Mouse (Mus musculus) left cerebral cortex, adult 11 months (tissue): ENCODE measurements at regions not wholly inside any gene's neighbourhood (a gene's known extent, or its start where the extent isn't known, plus 50 kb on each side); places are given as distances from the start of the nearest gene placed in this dataset.
"Not testable (repeated sequence)": the region's sequence is repeated elsewhere in the genome, so short reads cannot be mapped to it uniquely, and the experiment has no call there.

Source experiments
- DNase-seq: peaks from one replicate; pipeline ENCODE4 v3.0.0; 2022; ENCODE audit warnings: low spot score

DNA sequence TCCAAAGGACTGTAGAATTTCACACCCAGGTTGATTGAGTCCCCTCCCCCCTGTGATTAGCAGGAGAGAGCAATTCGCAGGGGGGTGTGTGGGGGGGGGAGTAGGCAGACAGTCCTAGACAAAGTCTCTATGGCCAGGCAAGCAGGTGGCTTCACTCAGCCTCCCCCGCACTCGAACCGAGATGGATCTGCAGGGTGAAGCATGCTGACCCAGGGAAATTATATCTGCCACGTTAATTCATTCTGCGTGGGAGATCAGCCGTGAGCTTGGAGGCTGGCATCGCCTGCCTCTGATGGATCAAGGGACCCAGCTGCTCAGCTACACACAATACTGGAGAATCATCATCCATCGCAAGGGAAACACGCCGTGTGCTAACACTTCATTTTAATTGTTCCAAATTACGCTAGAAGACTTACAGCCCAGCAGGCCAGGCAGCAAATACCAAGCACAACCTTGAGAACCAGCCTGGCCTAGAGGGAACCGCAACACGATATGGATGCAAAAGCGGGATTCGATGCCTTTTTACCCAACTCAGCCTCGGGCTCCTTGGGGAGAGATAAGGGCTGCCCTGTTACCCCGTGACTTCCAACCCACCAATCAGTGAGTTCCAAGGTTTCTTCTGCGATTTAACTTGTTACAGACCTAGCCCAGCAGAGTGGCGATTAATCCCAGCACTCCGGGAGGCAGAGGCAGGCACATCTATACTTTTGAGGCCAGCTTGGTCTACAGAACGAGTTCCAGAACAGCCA, 137.7 kb upstream of the Top1 start:
- DNase-seq, result no peak

GRCm38 (mm10) chr2:160510159-160510558, 135.5 kb upstream of the Top1 start:
- DNase-seq, result no peak

- DNase-seq, result no peak
Measured at GRCm38 (mm10) chr2:160510635-160511421, 134.9 kb upstream of the Top1 start.

DNA sequence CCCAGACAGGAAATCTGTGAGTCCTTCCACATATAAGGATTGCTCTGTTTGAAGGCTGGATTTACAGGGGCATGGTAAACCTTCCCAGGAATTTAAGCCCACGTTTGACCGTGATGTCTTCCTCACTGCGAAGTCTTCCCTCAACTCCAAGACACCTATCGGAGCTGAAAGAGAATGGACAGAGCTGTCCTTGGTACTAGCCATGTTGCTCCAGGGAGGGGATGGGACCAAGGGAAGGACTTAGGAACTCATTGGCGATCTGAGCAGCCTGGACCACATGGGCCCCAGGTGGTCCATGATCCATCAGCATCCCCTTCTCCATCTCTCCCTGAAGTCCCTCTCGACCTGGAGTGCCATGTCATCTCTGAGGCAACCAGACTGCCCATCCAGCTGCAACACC, 130.1 kb upstream of the Top1 start:
- no peak for DNase-seq

GRCm38 (mm10) chr2:160516526-160516925, 129.2 kb upstream of the Top1 start:
- no peak for DNase-seq

DNA sequence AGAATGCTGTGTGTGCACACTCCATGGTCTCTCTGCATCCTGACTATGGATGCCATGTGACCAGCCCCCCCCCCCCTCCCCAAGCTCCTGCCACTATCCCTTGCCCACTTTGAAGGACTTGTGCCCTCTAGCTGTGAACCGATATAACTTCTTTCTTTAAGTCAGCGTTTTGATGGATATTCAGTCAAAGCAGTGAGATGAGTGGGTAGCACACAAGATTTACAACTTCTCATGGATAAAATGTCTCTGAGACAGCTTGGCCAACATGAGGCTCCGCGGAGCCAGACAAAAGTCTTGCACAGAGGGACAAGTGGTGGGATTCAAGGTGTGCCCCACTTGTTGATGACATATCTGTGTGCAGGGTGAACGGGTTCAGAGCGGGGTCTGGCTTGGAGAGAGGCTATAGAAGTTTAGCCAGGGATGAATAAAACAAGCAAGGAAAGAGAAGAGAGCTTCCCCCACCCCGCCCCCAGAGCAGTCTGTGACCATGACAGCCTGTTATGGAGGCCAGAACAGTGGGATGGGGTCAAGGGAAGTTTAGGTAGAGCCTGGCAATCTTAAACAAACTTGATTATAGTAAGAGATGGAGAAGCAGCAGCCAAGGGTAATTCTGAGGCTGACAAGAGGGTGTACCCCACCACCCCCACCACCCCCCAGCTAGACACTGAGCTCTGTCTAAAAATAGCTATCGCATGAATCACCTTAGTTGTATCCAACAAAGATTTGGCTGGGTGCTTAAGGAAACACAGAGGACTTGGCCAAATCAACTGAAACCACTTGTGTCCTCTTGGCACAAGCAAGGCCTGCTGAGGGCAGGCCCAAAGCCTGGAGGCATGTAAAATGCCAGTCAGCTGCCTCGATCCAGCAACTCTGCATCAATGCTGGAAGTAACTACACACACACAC, 120.1 kb upstream of the Top1 start:
- DNase-seq, result no peak

- no peak for DNase-seq
Measured at GRCm38 (mm10) chr2:160526377-160527125, 119.1 kb upstream of the Top1 start.

GRCm38 (mm10) chr2:160529306-160529705, 116.4 kb upstream of the Top1 start:
- no peak for DNase-seq

DNA sequence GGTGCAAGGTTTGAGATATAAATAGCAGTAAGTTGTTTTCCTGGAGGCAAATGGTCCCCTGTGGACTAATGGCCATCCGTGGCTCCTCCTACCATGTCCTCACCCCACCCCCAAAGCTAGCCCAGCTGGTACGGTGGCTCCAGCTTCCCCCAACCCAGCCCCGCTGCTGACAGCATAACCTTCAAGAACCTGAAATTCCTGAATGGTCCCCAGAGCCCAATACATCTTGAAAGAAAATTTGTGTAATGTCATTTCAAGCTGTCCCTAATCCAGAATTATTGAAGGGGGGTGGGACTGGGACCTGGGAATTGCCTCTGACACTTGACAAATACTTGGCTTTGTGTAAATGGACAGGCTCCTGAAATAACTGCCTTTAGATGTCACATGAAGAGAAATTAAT, 115.3 kb upstream of the Top1 start:
- no peak for DNase-seq

- no peak for DNase-seq
Measured at GRCm38 (mm10) chr2:160537319-160537719, 108.4 kb upstream of the Top1 start.

DNA sequence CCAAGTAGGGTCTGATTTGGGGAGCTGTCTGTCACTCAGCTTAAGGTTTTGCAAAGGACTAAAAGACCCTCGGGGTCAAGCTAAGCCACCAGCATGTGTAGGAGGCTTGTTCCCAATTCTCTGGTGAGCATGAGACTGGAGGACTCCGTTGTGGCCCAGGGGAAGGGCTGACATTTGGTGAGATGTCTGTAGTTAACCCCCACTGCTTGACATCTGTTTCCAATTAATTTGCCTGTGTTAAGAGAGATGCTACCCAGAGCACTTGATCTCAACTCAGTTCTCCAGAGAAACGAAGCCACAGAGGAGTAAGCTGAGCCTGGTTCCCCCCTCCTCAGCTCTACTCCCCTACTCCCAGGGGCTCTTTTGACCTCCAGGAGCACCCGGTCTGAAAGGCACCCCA, 100.2 kb upstream of the Top1 start:
- DNase-seq, result no peak

GRCm38 (mm10) chr2:160552121-160552669, 93.5 kb upstream of the Top1 start:
- DNase-seq, result no peak

GRCm38 (mm10) chr2:160561711-160562110, 84.0 kb upstream of the Top1 start:
- DNase-seq, result no peak

DNA sequence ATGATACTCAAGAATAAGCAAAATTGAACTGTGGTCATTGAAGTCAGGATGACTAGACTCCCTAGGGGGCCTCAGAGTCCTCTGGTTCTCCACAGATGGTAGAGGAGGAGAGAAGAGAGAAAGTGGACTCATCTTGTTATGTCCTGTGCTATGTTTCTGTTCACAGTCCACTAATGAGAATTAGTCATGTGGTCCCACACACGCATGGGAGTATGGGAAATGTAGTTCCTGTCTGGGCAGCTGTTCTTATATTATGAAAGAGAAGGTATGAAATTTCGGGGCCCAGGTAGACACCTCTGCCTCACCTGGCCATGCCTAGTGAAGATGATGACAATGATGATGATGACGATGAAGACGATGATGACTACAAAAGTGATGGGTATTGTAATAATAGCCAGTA, 77.9 kb upstream of the Top1 start:
- no peak for DNase-seq

DNA sequence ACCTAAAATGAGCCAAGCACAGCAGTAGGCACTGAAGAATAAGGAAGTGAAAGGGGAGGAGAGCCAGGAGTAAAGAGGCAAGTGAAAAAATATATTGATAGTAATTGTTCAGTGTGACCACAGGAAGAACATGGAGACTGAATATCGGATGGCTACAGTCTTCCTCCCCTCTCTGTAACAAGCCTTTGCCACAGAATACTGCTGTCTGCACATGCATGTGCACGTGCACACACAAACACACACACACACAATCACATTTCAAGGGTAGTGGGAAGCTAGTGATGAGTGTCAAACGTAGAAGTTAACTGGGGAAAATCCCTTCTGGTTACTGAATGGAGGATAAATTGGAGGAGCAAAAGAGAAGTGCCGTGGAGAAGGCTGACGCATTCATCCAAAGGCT, 76.2 kb upstream of the Top1 start:
- DNase-seq, result no peak

- DNase-seq, result peak; percentile 72
Measured at GRCm38 (mm10) chr2:160578384-160579320, 67.0 kb upstream of the Top1 start.

DNA sequence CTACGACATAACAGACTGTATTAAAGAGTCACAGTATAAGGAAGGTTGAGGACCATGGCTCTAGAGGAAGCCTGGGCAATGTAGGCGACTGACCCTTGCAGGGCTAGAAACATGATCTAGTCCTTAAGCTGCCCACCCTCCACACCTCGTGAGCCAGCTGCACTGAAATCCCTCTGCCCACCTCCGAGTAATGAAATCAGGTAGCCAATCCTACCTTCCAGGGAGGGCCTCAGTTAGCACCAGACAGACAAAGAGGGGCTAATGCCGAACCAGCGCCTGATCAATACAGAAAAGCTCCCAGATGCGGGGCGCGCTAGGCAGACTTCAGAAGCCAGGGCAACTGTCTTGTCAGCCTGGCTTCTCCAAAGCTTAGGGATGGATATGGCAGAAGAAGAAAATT, 65.4 kb upstream of the Top1 start:
- no peak for DNase-seq

DNA sequence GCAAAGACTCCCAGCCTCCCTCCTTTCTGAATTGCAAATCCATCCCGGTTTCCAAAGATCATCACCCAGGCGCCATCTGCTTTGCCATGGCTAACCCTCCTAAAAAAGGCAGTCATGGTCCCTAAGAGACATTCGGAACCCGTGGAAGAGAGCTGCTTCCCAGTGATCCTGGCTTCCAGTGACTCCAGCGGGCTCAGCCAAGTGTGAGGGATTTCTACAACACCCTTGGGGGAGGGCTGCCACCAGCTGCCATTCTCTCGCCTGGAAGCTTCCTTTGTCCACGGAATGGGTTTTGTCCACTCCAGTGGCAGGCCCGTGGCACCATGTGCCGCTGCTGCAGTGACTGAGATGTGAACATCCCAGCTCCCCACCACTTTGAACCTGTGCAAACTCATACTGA, 64.7 kb upstream of the Top1 start:
- no peak for DNase-seq

DNA sequence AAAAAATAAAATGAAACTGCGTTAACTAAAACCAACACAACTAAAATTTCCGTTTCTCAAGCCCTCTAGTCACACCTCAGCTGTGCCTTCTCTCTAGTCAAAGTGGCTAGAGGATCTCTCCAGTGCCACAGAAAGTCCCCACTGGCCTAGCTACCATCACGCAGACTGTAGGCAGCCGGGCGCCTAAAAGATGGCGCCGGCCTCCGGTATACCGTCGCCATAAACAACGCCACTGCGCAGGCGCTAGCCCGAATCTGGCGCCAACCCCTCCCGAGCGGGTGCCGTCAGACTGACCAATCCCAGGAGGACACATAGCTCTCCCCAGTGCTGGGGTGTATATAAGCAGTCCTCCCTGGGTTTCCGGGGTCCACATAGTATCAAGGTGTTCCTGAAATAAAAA, 62.7 kb upstream of the Top1 start:
- not testable (repeated sequence) for DNase-seq

DNA sequence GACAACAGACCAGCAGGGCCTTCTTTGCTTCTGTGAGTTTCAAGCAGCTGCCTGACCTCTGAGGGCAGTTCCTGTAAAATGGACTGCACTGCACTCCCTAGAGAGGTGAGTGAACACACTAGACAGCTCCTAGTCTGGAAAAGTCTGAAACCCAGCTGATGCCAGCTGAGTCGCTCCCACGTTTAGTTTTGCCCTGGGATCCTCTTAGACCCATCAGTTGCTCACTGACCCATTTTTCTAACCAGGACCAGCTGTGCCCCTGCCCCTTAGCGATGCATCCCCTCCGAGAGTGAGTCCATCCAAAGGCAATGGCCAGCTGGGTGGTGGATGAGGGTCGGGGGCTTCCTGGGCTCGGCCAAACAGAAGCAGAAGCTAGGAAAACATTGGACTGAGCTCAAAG, 62.2 kb upstream of the Top1 start:
- no peak for DNase-seq
